ENCODE assay signal across 14 mouse cellular contexts in genomic region chr13:97681228-97681987, GRCm38 (mm10).
A peak's percentile ranks its signal among the peaks of the same experiment; 100 is the strongest.
DNase-seq lines count a peak whose midpoint lies in the region; ATAC-seq and TF ChIP-seq lines count a peak whose summit lies in the region.
"Had no signal": no experiment of that assay in that cellular context is flagged by ENCODE, and none has a peak within 500 bp of the region (broad histone marks: within the 10 kb centered on the region; RNA-seq: fewer than 3 reads in every experiment).

No protein-coding gene starts in this region.

- H3K9me3 ChIP-seq in hindbrain, embryonic 11.5 days (ENCODE audit: control insufficient read depth, low read length), result no peaks in the 10 kb centered on the region
- no peaks in the 10 kb centered on the region for H3K9me3 ChIP-seq in hindbrain, postnatal 0 days (ENCODE audit: low read length)
- no peaks in the 10 kb centered on the region for H3K9me3 ChIP-seq in stomach, embryonic 14.5 days (ENCODE audit: control insufficient read depth, low read depth, low read length)
- H3K9me3 ChIP-seq in stomach, postnatal 0 days (ENCODE audit: control insufficient read depth, low read length), result no peaks in the 10 kb centered on the region
- no peaks in the 10 kb centered on the region for H3K9me3 ChIP-seq in neural tube, embryonic 11.5 days (ENCODE audit: control insufficient read depth, low read length)
- H3K9me3 ChIP-seq: embryonic facial prominence, embryonic 15.5 days; stomach, embryonic 15.5 days had no signal

- no peaks in the 10 kb centered on the region for H3K4me1 ChIP-seq in hindbrain, embryonic 11.5 days (replicated peaks; ENCODE audit: control insufficient read depth, insufficient read depth, low read length)
- no peaks in the 10 kb centered on the region for H3K4me1 ChIP-seq in hindbrain, postnatal 0 days (ENCODE audit: insufficient read depth, low read length)
- H3K4me1 ChIP-seq in stomach, embryonic 14.5 days (ENCODE audit: control insufficient read depth, insufficient read depth, low read length), result peaks cover 15% of the 10 kb centered on the region; the same call in 1 of the 2 replicates
- H3K4me1 ChIP-seq in stomach, postnatal 0 days (replicated peaks; ENCODE audit: control insufficient read depth, insufficient read depth), result no peaks in the 10 kb centered on the region; the same call in 1 of the 2 replicates
- no peaks in the 10 kb centered on the region for H3K4me1 ChIP-seq in neural tube, embryonic 11.5 days (ENCODE audit: control insufficient read depth, insufficient read depth, low read length)

- ATAC-seq in hindbrain, embryonic 11.5 days (ENCODE audit: low FRiP score), result no peak
- no peak for ATAC-seq in hindbrain, postnatal 0 days
- ATAC-seq in stomach, embryonic 14.5 days (ENCODE audit: insufficient number of reproducible peaks, insufficient read depth, low FRiP score, low read depth), result 0 out of 2 replicates have a peak, but pooled peaks have one; percentile 28
- no peak for ATAC-seq in stomach, postnatal 0 days (ENCODE audit: low FRiP score, low TSS enrichment)
- no peak for ATAC-seq in neural tube, embryonic 11.5 days (ENCODE audit: insufficient read depth, low FRiP score, low TSS enrichment)

- no peak for TF ChIP-seq EP300 in stomach, postnatal 0 days (optimal IDR thresholded peaks at IDR 0.05)

- H3K9ac ChIP-seq in hindbrain, embryonic 11.5 days (ENCODE audit: low read depth, low read length), result no peak overlapping the region
- no peak overlapping the region for H3K9ac ChIP-seq in hindbrain, postnatal 0 days (replicated peaks; ENCODE audit: low read length)
- H3K9ac ChIP-seq in stomach, embryonic 14.5 days (replicated peaks; ENCODE audit: low read depth, low read length), result no peak overlapping the region
- no peak overlapping the region for H3K9ac ChIP-seq in stomach, postnatal 0 days (ENCODE audit: low read length)
- no peak overlapping the region for H3K9ac ChIP-seq in neural tube, embryonic 11.5 days (ENCODE audit: low read length)
- H3K9ac ChIP-seq: embryonic facial prominence, embryonic 15.5 days; liver, embryonic 14.5 days; stomach, embryonic 15.5 days had no signal

- 38% methylated on average over 6 of the region's 6 CpGs for WGBS in hindbrain, embryonic 11.5 days
- 54% methylated on average over 6 of the region's 6 CpGs for WGBS in hindbrain, postnatal 0 days
- 29% methylated on average over 6 of the region's 6 CpGs for WGBS in stomach, embryonic 14.5 days
- WGBS in stomach, postnatal 0 days, result 38% methylated on average over 6 of the region's 6 CpGs
- WGBS in neural tube, embryonic 11.5 days, result 33% methylated on average over 6 of the region's 6 CpGs

- peak; percentile 13 for DNase-seq in hindbrain, embryonic 11.5 days (ENCODE audit: low spot score)
- DNase-seq in hindbrain, postnatal 0 days (ENCODE audit: low spot score), result no peak
- no peak for DNase-seq in stomach, postnatal 0 days (ENCODE audit: low spot score)
- DNase-seq in neural tube, embryonic 11.5 days (ENCODE audit: low spot score), result peak; percentile 36
- DNase-seq in adrenal gland, adult 8-10 months, result no peak
- DNase-seq in cerebellum, adult 11-12 months, result no peak
- DNase-seq: cerebellum, adult 9-10 months; kidney, adult 11 months; layer of hippocampus, adult 9-11 months; right cerebral cortex, postnatal 4 days had no signal

- H3K4me2 ChIP-seq in hindbrain, embryonic 11.5 days (replicated peaks; ENCODE audit: low read depth, low read length), result no peak overlapping the region
- no peak overlapping the region for H3K4me2 ChIP-seq in hindbrain, postnatal 0 days (ENCODE audit: low read depth, low read length)
- no peak overlapping the region for H3K4me2 ChIP-seq in stomach, embryonic 14.5 days (replicated peaks; ENCODE audit: low read depth, low read length)
- H3K4me2 ChIP-seq in stomach, postnatal 0 days (replicated peaks; ENCODE audit: low read depth), result no peak overlapping the region
- H3K4me2 ChIP-seq in neural tube, embryonic 11.5 days (ENCODE audit: low read depth), result no peak overlapping the region
- H3K4me2 ChIP-seq: embryonic facial prominence, embryonic 15.5 days; stomach, embryonic 15.5 days had no signal

- H3K4me3 ChIP-seq in hindbrain, embryonic 11.5 days (ENCODE audit: low read depth, low read length), result no peak overlapping the region
- H3K4me3 ChIP-seq in hindbrain, postnatal 0 days (ENCODE audit: low read length), result no peak overlapping the region
- no peak overlapping the region for H3K4me3 ChIP-seq in stomach, embryonic 14.5 days (ENCODE audit: low read depth, low read length)
- no peak overlapping the region for H3K4me3 ChIP-seq in stomach, postnatal 0 days (ENCODE audit: low read depth, low read length)
- no peak overlapping the region for H3K4me3 ChIP-seq in neural tube, embryonic 11.5 days (ENCODE audit: low read depth, low read length)
- H3K4me3 ChIP-seq: embryonic facial prominence, embryonic 15.5 days; stomach, embryonic 15.5 days had no signal

- H3K27me3 ChIP-seq in hindbrain, embryonic 11.5 days (ENCODE audit: control insufficient read depth, insufficient read depth, low read length), result no peaks in the 10 kb centered on the region
- H3K27me3 ChIP-seq in hindbrain, postnatal 0 days (ENCODE audit: insufficient read depth, low read length), result no peaks in the 10 kb centered on the region
- H3K27me3 ChIP-seq in stomach, embryonic 14.5 days (ENCODE audit: control insufficient read depth, insufficient read depth, low read length), result no peaks in the 10 kb centered on the region
- H3K27me3 ChIP-seq in stomach, postnatal 0 days (ENCODE audit: control insufficient read depth, insufficient read depth, low read length), result no peaks in the 10 kb centered on the region
- no peaks in the 10 kb centered on the region for H3K27me3 ChIP-seq in neural tube, embryonic 11.5 days (ENCODE audit: control insufficient read depth, insufficient read depth, low read length)
- H3K27me3 ChIP-seq: embryonic facial prominence, embryonic 15.5 days; stomach, embryonic 15.5 days had no signal

- H3K36me3 ChIP-seq in hindbrain, embryonic 11.5 days (ENCODE audit: control insufficient read depth, insufficient read depth, low read length), result no peaks in the 10 kb centered on the region
- H3K36me3 ChIP-seq in hindbrain, postnatal 0 days (ENCODE audit: insufficient read depth, low read length), result no peaks in the 10 kb centered on the region
- H3K36me3 ChIP-seq in stomach, embryonic 14.5 days (ENCODE audit: control insufficient read depth, insufficient read depth, low read length), result no peaks in the 10 kb centered on the region
- no peaks in the 10 kb centered on the region for H3K36me3 ChIP-seq in stomach, postnatal 0 days (ENCODE audit: control insufficient read depth, insufficient read depth, low read length)
- H3K36me3 ChIP-seq in neural tube, embryonic 11.5 days (ENCODE audit: control insufficient read depth, insufficient read depth, low read length), result no peaks in the 10 kb centered on the region
- H3K36me3 ChIP-seq: embryonic facial prominence, embryonic 15.5 days; stomach, embryonic 15.5 days had no signal

- no peak for TF ChIP-seq CTCF in hindbrain, postnatal 0 days (IDR thresholded peaks at IDR 0.05; ENCODE audit: low read depth)
- TF ChIP-seq CTCF in stomach, postnatal 0 days (IDR thresholded peaks at IDR 0.05; ENCODE audit: low read depth), result no peak

- no peak overlapping the region for H3K27ac ChIP-seq in hindbrain, embryonic 11.5 days (ENCODE audit: low read depth, low read length)
- no peak overlapping the region for H3K27ac ChIP-seq in hindbrain, postnatal 0 days
- H3K27ac ChIP-seq in stomach, embryonic 14.5 days (ENCODE audit: low read length), result no peak overlapping the region; the same call in 1 of the 2 replicates
- no peak overlapping the region for H3K27ac ChIP-seq in stomach, postnatal 0 days (replicated peaks)
- H3K27ac ChIP-seq in neural tube, embryonic 11.5 days (ENCODE audit: low read depth, low read length), result no peak overlapping the region
- H3K27ac ChIP-seq: embryonic facial prominence, embryonic 15.5 days; liver, embryonic 14.5 days; stomach, embryonic 15.5 days had no signal

Comparison
In these comparisons a context has a peak if more than half of its experiments do, and no peak if none do; other contexts are left out.
1. DNase-seq: peak in hindbrain, embryonic 11.5 days (single experiment) and neural tube, embryonic 11.5 days (single experiment); none in hindbrain, postnatal 0 days (single experiment), stomach, postnatal 0 days (single experiment), adrenal gland, adult 8-10 months (single experiment) and cerebellum, adult 11-12 months (single experiment).